Mouse (Mus musculus) midbrain, postnatal 0 days (tissue): Measurements from ENCODE around the gene App. TPM values are rescaled to one million over a fixed set of nuclear protein-coding genes. Genes with fewer than 3 reads are reported as not detected.

Experiments used
- ATAC-seq: fragments of 200-750 bp; cut with Nextera tagmentation; 2 replicates; pipeline ENCODE4 v1.8.0; 2017; ENCODE audit warnings: moderate number of reproducible peaks, mild to moderate bottlenecking, moderate TSS enrichment, moderate library complexity; ENCODE audit not compliant: low FRiP score
- DNase-seq: peaks from one replicate; pipeline ENCODE4 v3.0.0-alpha.2; 2015; ENCODE audit warnings: low spot score
- H3K27ac ChIP-seq: fragments of 300-500 bp; sonication (generic); 2 replicates; pipeline ENCODE4 v1.5.1; 2014; ENCODE audit warnings: low read depth, mild to moderate bottlenecking, low read length, mixed read lengths
- H3K27me3 ChIP-seq: fragments of 300-500 bp; sonication (generic); 2 replicates; pipeline ENCODE4 v1.6.1; 2014; ENCODE audit warnings: low read length, control low read depth, mixed read lengths; ENCODE audit not compliant: insufficient read depth
- H3K36me3 ChIP-seq: fragments of 300-500 bp; sonication (generic); 2 replicates; pipeline ENCODE4 v1.6.1; 2014; ENCODE audit warnings: low read length, control low read depth, mixed read lengths; ENCODE audit not compliant: insufficient read depth
- H3K4me1 ChIP-seq: fragments of 300-500 bp; sonication (generic); 2 replicates; pipeline ENCODE4 v1.6.1; 2014; ENCODE audit warnings: mild to moderate bottlenecking, control low read depth, antibody characterized with exemption, low read length, mixed read lengths; ENCODE audit not compliant: insufficient read depth
- H3K4me2 ChIP-seq: fragments of 300-500 bp; sonication (generic); 2 replicates; pipeline ENCODE4 v1.6.1; 2014; ENCODE audit warnings: low read depth, mild to moderate bottlenecking, low read length, mixed read lengths; ENCODE audit not compliant: poor library complexity, severe bottlenecking
- H3K4me3 ChIP-seq: fragments of 300-500 bp; sonication (generic); 2 replicates; pipeline ENCODE4 v1.5.1; 2014; ENCODE audit warnings: low read depth, mild to moderate bottlenecking, low read length, moderate library complexity
- H3K9ac ChIP-seq: fragments of 300-500 bp; sonication (generic); replicated peaks from 2 replicates; pipeline ENCODE4 v1.6.1; 2014; ENCODE audit warnings: mild to moderate bottlenecking, low read length, moderate library complexity, mixed read lengths; ENCODE audit not compliant: poor library complexity, severe bottlenecking
- H3K9me3 ChIP-seq: fragments of 300-500 bp; sonication (generic); 2 replicates; pipeline ENCODE4 v1.6.1; 2016; ENCODE audit warnings: low read length, control low read depth
- CTCF ChIP-seq: IDR thresholded peaks from 2 replicates; pipeline ENCODE4 v1.5.1; 2016; ENCODE audit warnings: antibody characterized with exemption, mild to moderate bottlenecking
- WGBS: fragments of 180-500 bp; shearing (Covaris S2); extraction: QIAGEN DNeasy Blood & Tissue Kit; methylation state at CpG from one replicate; pipeline ENCODE4 v1.1.7; 2014; 5-methylcytosine and 5-hydroxymethylcytosine counted together
- polyA plus RNA-seq: library from polyadenylated mRNA; unstranded; fragments of >200 nt; fragmentation: Nextera tagmentation; extraction: Ambion mirVana; gene quantifications from 2 replicates; pipeline ENCODE4 v1.2.1, GENCODE M21; 2015
- total RNA-seq: library from RNA; depleted of rRNA; stranded (reverse); fragments of >200 nt; gene quantifications from 2 replicates; pipeline ENCODE4 v1.2.3, GENCODE M21; 2014

The App gene
- total and polyA plus RNA-seq, 2 experiments from 2014 or later: 511 to 597 TPM

GRCm38 (mm10) chr16:85149509-85149871 lies 24.1 kb downstream of the App start:
- H3K4me3 ChIP-seq: no peak overlapping the region
- peaks cover 6% of the 10 kb centered on the region for H3K36me3 ChIP-seq
- TF ChIP-seq CTCF: no peak
- H3K9me3 ChIP-seq: no peaks in the 10 kb centered on the region
- no peaks in the 10 kb centered on the region for H3K27me3 ChIP-seq
- 81% methylated on average over 1 of the region's 1 CpGs for WGBS
- no peak overlapping the region for H3K4me2 ChIP-seq
- ATAC-seq (no peak), DNase-seq (no peak)
- no peak overlapping the region for H3K9ac ChIP-seq
- no peak overlapping the region for H3K27ac ChIP-seq
- H3K4me1 ChIP-seq: 0 out of 2 replicates have a peak, but pooled peaks cover 7% of the 10 kb centered on the region

- no peak for DNase-seq
- no peak for ATAC-seq
- WGBS: 59% methylated on average over 9 of the region's 9 CpGs
Measured at GRCm38 (mm10) chr16:85148615-85149508, 24.7 kb downstream of the App start.

GRCm38 (mm10) chr16:85147440-85147839 lies 26.1 kb downstream of the App start:
- Histone ChIP-seq H3K27me3 (no peaks in the 10 kb centered on the region), H3K9ac (no peak overlapping the region), H3K4me1 (0 out of 2 replicates have a peak, but pooled peaks cover 7% of the 10 kb centered on the region), H3K4me2 (no peak overlapping the region), H3K27ac (no peak overlapping the region), H3K36me3 (peaks cover 6% of the 10 kb centered on the region), H3K4me3 (no peak overlapping the region), H3K9me3 (no peaks in the 10 kb centered on the region)
- 91% methylated on average over 4 of the region's 4 CpGs for WGBS
- DNase-seq (no peak), ATAC-seq (no peak)
- TF ChIP-seq CTCF: no peak

More at GRCm38 (mm10) chr16:85148615-85149508, 24.7 kb downstream of the App start:
- TF ChIP-seq CTCF: no peak
- no peaks in the 10 kb centered on the region for H3K27me3 ChIP-seq
- no peak overlapping the region for H3K4me3 ChIP-seq
- no peaks in the 10 kb centered on the region for H3K9me3 ChIP-seq
- H3K36me3 ChIP-seq: peaks cover 6% of the 10 kb centered on the region
- H3K9ac ChIP-seq: no peak overlapping the region
- H3K27ac ChIP-seq: no peak overlapping the region
- H3K4me1 ChIP-seq: 0 out of 2 replicates have a peak, but pooled peaks cover 7% of the 10 kb centered on the region
- H3K4me2 ChIP-seq: no peak overlapping the region

DNA sequence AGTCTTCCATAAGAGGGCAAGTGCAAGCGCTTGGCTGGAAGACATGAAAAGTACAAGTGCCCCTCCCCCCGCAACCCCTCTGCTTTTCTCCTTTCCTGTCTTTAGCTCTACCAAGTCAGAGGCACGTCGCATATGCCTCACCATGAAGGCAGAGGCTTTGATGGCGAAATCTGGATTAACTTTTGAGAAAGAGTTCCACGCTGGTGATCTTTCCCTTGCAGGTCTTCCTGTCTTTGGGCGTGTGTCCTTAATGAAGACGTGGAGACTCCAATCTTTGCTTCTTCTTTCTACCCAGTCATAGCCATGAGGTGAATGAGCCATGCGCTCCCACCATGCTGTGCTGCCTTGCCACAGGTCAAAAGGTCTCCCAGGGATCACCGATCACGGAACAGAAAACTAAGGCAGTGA lies 27.8 kb downstream of the App start:
- H3K9me3 ChIP-seq: no peaks in the 10 kb centered on the region
- no peak overlapping the region for H3K4me3 ChIP-seq
- H3K27me3 ChIP-seq: no peaks in the 10 kb centered on the region
- H3K4me1 ChIP-seq: no peaks in the 10 kb centered on the region
- no peak for ATAC-seq
- no peak overlapping the region for H3K27ac ChIP-seq
- H3K4me2 ChIP-seq: no peak overlapping the region
- H3K36me3 ChIP-seq: peaks cover 6% of the 10 kb centered on the region
- no peak for DNase-seq
- TF ChIP-seq CTCF: no peak
- no peak overlapping the region for H3K9ac ChIP-seq
- WGBS: 31% methylated on average over 11 of the region's 11 CpGs

DNA sequence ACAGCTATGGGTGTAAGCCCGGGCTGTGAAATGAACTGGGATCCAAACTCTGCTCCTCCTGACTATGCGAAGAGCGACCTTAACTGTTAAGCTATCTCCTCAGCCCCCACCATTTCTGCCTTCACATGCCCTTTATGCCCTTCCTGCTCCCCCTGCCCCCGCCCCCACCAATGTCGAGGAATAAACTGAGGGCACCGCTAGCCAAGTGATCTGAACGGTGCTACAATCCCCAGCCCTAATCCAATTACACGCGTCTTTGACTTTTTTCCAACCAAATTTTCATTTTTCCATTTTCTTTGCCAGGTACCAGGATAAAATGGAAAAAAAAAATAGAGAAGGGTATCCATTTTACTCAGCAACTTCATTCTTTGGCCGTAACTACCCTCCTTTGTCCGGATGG lies 28.2 kb downstream of the App start:
- Histone ChIP-seq H3K27ac (no peak overlapping the region), H3K4me1 (no peaks in the 10 kb centered on the region), H3K9ac (no peak overlapping the region), H3K27me3 (no peaks in the 10 kb centered on the region), H3K4me3 (no peak overlapping the region), H3K4me2 (no peak overlapping the region), H3K9me3 (no peaks in the 10 kb centered on the region), H3K36me3 (peaks cover 6% of the 10 kb centered on the region)
- ATAC-seq (no peak), DNase-seq (no peak)
- TF ChIP-seq CTCF: no peak
- 31% methylated on average over 11 of the region's 11 CpGs for WGBS

- WGBS: 67% methylated on average over 6 of the region's 6 CpGs
- ATAC-seq: no peak
- Histone ChIP-seq H3K4me3 (no peak overlapping the region), H3K4me2 (no peak overlapping the region), H3K9ac (no peak overlapping the region), H3K27ac (no peak overlapping the region), H3K27me3 (no peaks in the 10 kb centered on the region), H3K4me1 (no peaks in the 10 kb centered on the region), H3K9me3 (no peaks in the 10 kb centered on the region), H3K36me3 (peaks cover 5% of the 10 kb centered on the region)
- DNase-seq: no peak
- TF ChIP-seq CTCF: no peak
Measured at GRCm38 (mm10) chr16:85144401-85144800, 29.2 kb downstream of the App start.
